Mouse (Mus musculus): Measurements from ENCODE around the gene Flt3l. TPM values are rescaled to one million over a fixed set of nuclear protein-coding genes. Genes with fewer than 3 reads are reported as not detected.

Flt3l gene
- polyA plus RNA-seq, 2 experiments, result 3.3 to 12.4 TPM

DNA sequence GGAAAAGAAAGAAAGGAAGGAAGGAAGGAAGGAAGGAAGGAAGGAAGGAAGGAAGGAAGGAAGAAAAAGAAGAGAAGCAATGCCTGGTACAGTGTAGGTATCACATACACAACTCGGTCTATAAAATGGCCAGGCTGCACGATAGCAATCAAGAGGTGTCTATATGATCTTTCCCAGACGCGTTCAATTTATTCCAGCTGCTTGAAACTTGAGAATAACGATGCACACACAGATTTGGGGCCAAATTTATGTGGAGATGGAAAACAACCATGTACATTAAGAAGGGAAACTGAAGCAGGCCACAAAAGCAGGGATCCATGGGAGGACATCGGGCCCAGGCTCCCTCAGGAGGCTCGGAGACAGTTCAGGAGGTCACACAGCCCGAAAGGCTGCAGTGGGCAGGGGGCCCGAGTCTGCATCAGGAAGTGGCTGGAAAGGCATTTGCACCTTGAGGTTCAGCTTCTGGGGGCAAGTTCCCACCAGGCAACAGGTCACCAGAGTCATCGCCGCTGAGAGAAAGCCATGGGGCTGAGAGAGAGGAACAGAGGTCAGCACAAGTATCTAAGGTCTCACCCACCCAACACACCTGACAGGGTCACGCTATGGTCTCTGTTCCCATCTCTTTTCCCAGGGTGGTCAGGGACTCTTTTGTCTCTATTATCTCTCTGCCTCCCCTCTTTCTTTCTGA is 43.3 kb downstream of the Flt3l start:
- Histone ChIP-seq H3K4me3 (replicated peaks; ENCODE audit: low read length) (no peak overlapping the region), H3K27me3 (ENCODE audit: control insufficient read depth, insufficient read depth, low read length) (no peaks in the 10 kb centered on the region), H3K36me3 (ENCODE audit: control insufficient read depth, insufficient read depth, low read length) (peaks cover 19% of the 10 kb centered on the region), H3K9ac (ENCODE audit: low read depth, low read length, severe bottlenecking) (peak overlapping the region; percentile 18; the same call in 1 of the 2 replicates), H3K4me2 (replicated peaks; ENCODE audit: low read depth, low read length, severe bottlenecking) (peak overlapping the region; percentile 31; the same call in 1 of the 2 replicates), H3K9me3 (ENCODE audit: control insufficient read depth, low read length) (no peaks in the 10 kb centered on the region), H3K27ac (replicated peaks; ENCODE audit: low read depth, low read length) (peak overlapping the region; percentile 82), H3K4me1 (ENCODE audit: control insufficient read depth, insufficient read depth, low read length) (peaks cover 19% of the 10 kb centered on the region)
- WGBS, result 29% methylated on average over 12 of the region's 12 CpGs
- peak; percentile 78 for DNase-seq (ENCODE audit: low spot score)
- ATAC-seq (ENCODE audit: low FRiP score, low read depth), result no peak
- TF ChIP-seq POLR2A (IDR thresholded peaks at IDR 0.05; ENCODE audit: borderline replicate concordance, extremely low read depth, insufficient read depth, insufficient read length), result no peak

DNA sequence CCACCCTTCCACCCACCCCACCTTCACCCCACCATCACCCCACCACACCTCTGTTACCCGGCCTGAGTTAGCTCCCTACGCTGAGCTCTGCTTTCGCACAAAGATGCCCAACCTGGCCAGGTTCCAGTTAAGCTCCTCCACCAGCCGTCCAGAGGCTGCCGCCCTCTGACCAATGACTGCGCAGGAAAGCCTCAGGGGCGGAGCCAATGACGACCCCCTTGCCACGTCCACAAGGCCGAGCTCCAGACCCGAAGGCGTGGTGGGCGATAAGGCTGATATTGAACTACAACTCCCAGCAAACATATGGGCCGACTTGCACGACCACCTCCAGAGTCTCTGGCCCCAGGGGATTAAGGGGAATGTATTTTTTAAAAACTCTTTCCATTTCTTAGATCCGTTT is 44.2 kb downstream of the Flt3l start, which contains the start of gene Rcn3:
Rcn3 (minus strand) TSS at position 174 of the 400 bp plus-strand sequence.
- WGBS, result under 1% methylated on average over 16 of the region's 16 CpGs
- H3K27ac ChIP-seq (replicated peaks; ENCODE audit: low read depth, low read length), result peak within 1 kb of the TSS; percentile 95
- H3K9me3 ChIP-seq (ENCODE audit: control insufficient read depth, low read length), result no peaks in the 10 kb centered on the region
- peaks cover 19% of the 10 kb centered on the region for H3K4me1 ChIP-seq (ENCODE audit: control insufficient read depth, insufficient read depth, low read length)
- H3K4me2 ChIP-seq (replicated peaks; ENCODE audit: low read depth, low read length, severe bottlenecking), result peak within 1 kb of the TSS; percentile 85
- peaks cover 27% of the 10 kb centered on the region for H3K36me3 ChIP-seq (ENCODE audit: control insufficient read depth, insufficient read depth, low read length)
- DNase-seq (ENCODE audit: low spot score), result peak; percentile 98
- peak within 1 kb of the TSS; percentile 88 for H3K9ac ChIP-seq (ENCODE audit: low read depth, low read length, severe bottlenecking)
- no peaks in the 10 kb centered on the region for H3K27me3 ChIP-seq (ENCODE audit: control insufficient read depth, insufficient read depth, low read length)
- peak within 1 kb of the TSS; percentile 74 for H3K4me3 ChIP-seq (replicated peaks; ENCODE audit: low read length)
- TF ChIP-seq POLR2A (IDR thresholded peaks at IDR 0.05; ENCODE audit: borderline replicate concordance, extremely low read depth, insufficient read depth, insufficient read length), result peak; percentile 81; the same call in 1 of the 2 replicates
- ATAC-seq (ENCODE audit: low FRiP score, low read depth), result peak; percentile 95

DNA sequence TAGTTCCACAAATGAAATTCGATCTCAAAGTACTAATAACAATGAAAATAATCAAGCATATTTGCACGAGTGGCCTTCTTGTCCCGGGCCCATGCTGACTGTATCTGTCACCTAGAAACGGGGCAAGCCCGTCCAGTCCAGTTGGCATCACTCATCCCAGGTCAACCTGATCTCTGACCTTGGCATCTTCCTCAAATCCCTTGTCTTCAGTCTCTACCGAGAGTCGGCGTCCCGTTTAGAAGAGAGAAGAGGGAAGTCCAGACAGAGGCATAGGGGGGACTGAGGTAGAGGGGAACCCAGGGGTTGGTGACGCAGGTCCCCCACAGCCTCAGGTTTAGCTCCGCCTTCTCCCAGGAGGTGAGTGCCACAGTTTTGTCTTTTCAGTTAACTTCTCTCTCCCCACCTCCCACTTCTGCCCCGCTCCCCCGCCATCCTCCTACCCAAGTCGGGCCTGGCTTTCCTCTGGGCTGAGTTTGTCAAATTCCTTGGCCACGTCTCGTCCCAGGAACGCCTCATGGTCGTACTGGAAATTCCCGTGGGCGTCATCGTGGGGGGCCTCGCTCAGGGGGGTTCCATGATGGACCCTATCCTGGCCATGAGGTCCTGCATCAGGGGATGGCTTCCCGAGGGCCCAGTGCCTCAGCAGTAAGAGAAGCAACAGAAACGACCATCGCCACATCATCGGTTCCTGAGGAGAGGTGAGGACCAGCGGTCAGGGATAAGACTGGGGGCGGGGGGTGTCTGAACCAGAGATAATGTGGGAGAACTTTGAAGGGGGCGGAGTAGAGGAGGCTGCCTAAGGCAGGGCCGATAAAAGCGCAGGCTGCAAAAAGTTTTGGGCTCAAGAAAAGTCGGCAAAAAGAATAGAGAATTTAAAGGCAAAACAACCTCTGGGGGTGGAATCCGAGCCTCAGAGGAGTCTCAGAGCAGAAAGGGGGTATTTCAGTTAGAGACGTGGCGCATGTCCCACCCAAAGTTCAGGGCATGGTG is 44.9 kb downstream of the Flt3l start:
- no peaks in the 10 kb centered on the region for H3K9me3 ChIP-seq (ENCODE audit: control insufficient read depth, low read length)
- TF ChIP-seq POLR2A (IDR thresholded peaks at IDR 0.05; ENCODE audit: borderline replicate concordance, extremely low read depth, insufficient read depth, insufficient read length), result no peak
- H3K4me1 ChIP-seq (ENCODE audit: control insufficient read depth, insufficient read depth, low read length), result peaks cover 19% of the 10 kb centered on the region
- peaks cover 34% of the 10 kb centered on the region for H3K36me3 ChIP-seq (ENCODE audit: control insufficient read depth, insufficient read depth, low read length)
- peak overlapping the region; percentile 95 for H3K27ac ChIP-seq (replicated peaks; ENCODE audit: low read depth, low read length)
- peak; percentile 42 for DNase-seq (ENCODE audit: low spot score)
- peak; percentile 56 for ATAC-seq (ENCODE audit: low FRiP score, low read depth)
- no peaks in the 10 kb centered on the region for H3K27me3 ChIP-seq (ENCODE audit: control insufficient read depth, insufficient read depth, low read length)
- peak overlapping the region; percentile 85 for H3K4me2 ChIP-seq (replicated peaks; ENCODE audit: low read depth, low read length, severe bottlenecking)
- peak overlapping the region; percentile 74 for H3K4me3 ChIP-seq (replicated peaks; ENCODE audit: low read length)
- 8% methylated on average over 34 of the region's 35 CpGs for WGBS
- peak overlapping the region; percentile 88 for H3K9ac ChIP-seq (ENCODE audit: low read depth, low read length, severe bottlenecking)

DNA sequence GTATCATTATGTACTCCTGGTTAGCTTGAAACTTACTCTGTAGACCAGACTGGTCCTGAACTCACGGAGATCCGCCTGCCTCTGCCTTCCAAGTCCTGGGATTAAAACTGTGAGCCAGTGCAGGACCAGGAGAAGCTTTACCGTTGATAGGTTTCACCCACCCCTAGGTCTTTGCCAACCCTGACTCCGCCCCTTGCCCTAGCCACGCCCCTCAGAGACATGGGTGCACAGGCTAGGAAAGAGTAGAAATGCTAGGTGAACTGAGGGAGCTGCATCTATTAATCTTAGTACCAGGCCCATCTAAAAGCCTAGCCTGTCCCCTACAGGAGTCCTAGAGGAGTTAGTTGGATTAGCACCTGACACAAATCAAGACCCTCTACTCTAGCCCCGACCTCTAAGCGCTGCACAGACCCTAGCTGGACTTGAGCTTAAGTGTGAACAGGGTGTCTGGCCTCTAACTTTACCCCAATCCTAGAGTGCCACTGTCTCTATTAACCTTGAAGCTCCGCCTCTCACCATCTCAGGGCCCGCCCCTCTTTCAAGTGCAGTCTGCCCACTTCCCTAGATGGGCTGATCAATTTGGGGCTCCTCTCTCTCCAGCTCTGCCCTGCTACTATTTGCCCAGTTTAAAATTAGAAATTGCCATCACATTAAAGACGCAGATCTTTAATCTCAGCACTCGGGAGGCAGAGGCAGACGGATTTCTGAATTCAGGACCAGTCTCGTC is 45.8 kb downstream of the Flt3l start:
- peak overlapping the region; percentile 85 for H3K4me2 ChIP-seq (replicated peaks; ENCODE audit: low read depth, low read length, severe bottlenecking)
- DNase-seq (ENCODE audit: low spot score) (no peak), ATAC-seq (ENCODE audit: low FRiP score, low read depth) (no peak)
- no peaks in the 10 kb centered on the region for H3K9me3 ChIP-seq (ENCODE audit: control insufficient read depth, low read length)
- no peak for TF ChIP-seq POLR2A (IDR thresholded peaks at IDR 0.05; ENCODE audit: borderline replicate concordance, extremely low read depth, insufficient read depth, insufficient read length)
- peaks cover 19% of the 10 kb centered on the region for H3K4me1 ChIP-seq (ENCODE audit: control insufficient read depth, insufficient read depth, low read length)
- H3K27ac ChIP-seq (replicated peaks; ENCODE audit: low read depth, low read length), result peak overlapping the region; percentile 95
- peak overlapping the region; percentile 74 for H3K4me3 ChIP-seq (replicated peaks; ENCODE audit: low read length)
- peaks cover 43% of the 10 kb centered on the region for H3K36me3 ChIP-seq (ENCODE audit: control insufficient read depth, insufficient read depth, low read length)
- WGBS, result 77% methylated on average over 13 of the region's 13 CpGs
- no peaks in the 10 kb centered on the region for H3K27me3 ChIP-seq (ENCODE audit: control insufficient read depth, insufficient read depth, low read length)
- H3K9ac ChIP-seq (ENCODE audit: low read depth, low read length, severe bottlenecking), result peak overlapping the region; percentile 88
